In the genomic region with DNA sequence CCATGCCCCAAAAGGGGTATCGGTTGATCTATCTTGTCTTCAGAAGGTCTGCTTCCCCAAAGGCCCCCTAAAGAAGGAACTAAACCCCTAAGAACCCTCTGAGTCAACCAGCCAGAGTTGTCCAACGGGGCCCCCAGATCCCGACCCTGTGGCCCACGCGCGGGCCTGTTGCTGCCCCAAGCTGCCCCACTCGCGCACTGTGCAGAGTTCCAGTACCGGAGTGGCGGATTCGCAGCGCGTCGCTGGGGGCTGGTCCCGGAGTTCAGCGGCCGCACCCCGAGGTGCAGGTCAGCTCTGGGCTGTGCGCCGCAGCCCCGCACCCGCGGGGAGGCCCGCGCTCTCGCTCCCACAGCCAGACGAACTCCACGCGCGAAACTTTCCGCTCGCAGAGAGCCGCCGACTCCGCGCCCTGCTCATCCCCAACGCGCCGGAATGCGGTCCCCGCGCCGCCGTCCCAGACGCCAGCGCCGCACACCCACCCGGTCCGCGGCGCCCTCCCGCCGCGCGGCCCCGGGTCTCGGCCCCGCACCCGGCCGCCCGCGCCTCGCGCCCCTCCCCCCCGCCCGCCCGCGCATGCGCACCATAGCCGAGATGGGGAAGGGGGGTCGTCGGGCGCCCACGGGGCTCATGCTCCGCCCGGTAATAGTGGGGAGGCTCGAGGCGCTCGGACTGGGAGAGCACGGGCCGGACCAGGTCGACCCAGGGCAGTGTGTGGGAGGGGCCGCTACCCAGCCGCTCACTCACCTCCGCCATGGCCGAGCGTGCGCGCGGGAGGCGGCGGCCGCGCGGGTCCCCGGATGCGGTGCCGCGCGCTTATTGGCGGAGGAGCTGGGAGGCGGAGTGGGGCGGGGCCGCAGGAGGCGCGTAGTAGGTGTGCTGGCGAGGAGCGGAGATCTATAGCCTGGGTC, we compare ENCODE assay signal across 8 mouse cellular contexts. TPM values are rescaled to one million over a fixed set of nuclear protein-coding genes. Genes with fewer than 3 reads are reported as not detected.
DNase-seq lines count a peak whose midpoint lies in the region; ATAC-seq lines count a peak whose summit lies in the region.

A gene (minus strand): TSS at position 870 of the 908 bp plus-strand sequence.

- ATAC-seq in CD4-positive, CD25-positive, alpha-beta regulatory T cell, adult 4 months: peak; percentile 83
- peak; percentile 91 for ATAC-seq in forebrain, embryonic 12.5 days (ENCODE audit: low FRiP score)
- ATAC-seq in heart, embryonic 16.5 days (replicated peaks; ENCODE audit: extremely low read depth, insufficient read depth, low FRiP score): peak; percentile 76
- peak; percentile 81 for ATAC-seq in liver, embryonic 16.5 days (ENCODE audit: low read depth)
- peak; percentile 91 for ATAC-seq in neural tube, embryonic 13.5 days (ENCODE audit: low read depth)

- peaks cover 12% of the 10 kb centered on the region for H3K4me1 ChIP-seq in brown adipose tissue, adult 24 weeks (ENCODE audit: control insufficient read depth, insufficient read depth, insufficient read length, low read length)
- H3K4me1 ChIP-seq in forebrain, embryonic 12.5 days: peaks cover 29% of the 10 kb centered on the region
- H3K4me1 ChIP-seq in heart, embryonic 16.5 days (ENCODE audit: control insufficient read depth, insufficient read depth, low read length): peaks cover 7% of the 10 kb centered on the region
- peaks cover 7% of the 10 kb centered on the region for H3K4me1 ChIP-seq in liver, embryonic 16.5 days (ENCODE audit: control insufficient read depth, low read depth, low read length)
- H3K4me1 ChIP-seq in neural tube, embryonic 13.5 days (replicated peaks): peaks cover 30% of the 10 kb centered on the region

- no peak within 1 kb of the TSS for H3K27ac ChIP-seq in brown adipose tissue, adult 24 weeks (replicated peaks; ENCODE audit: low read depth, low read length)
- H3K27ac ChIP-seq in forebrain, embryonic 12.5 days: peak within 1 kb of the TSS; percentile 59; the same call in 1 of the 2 replicates
- H3K27ac ChIP-seq in heart, embryonic 16.5 days (ENCODE audit: low read length): peak within 1 kb of the TSS; percentile 35; the same call in 1 of the 2 replicates
- no peak within 1 kb of the TSS for H3K27ac ChIP-seq in liver, embryonic 16.5 days (ENCODE audit: low read length)
- H3K27ac ChIP-seq in neural tube, embryonic 13.5 days (replicated peaks): peak within 1 kb of the TSS; percentile 57; the same call in 1 of the 2 replicates

- H3K4me2 ChIP-seq in forebrain, embryonic 12.5 days: peak within 1 kb of the TSS; percentile 78
- H3K4me2 ChIP-seq in heart, embryonic 16.5 days (ENCODE audit: low read depth, low read length): peak within 1 kb of the TSS; percentile 87
- peak within 1 kb of the TSS; percentile 74 for H3K4me2 ChIP-seq in liver, embryonic 16.5 days (ENCODE audit: low read depth, low read length)
- H3K4me2 ChIP-seq in neural tube, embryonic 13.5 days: peak within 1 kb of the TSS; percentile 80

- under 1% methylated on average over 97 of the region's 108 CpGs for WGBS in forebrain, embryonic 12.5 days
- 2% methylated on average over 87 of the region's 108 CpGs for WGBS in heart, embryonic 16.5 days
- WGBS in liver, embryonic 16.5 days (ENCODE audit: insufficient replicate concordance): under 1% methylated on average over 74 of the region's 108 CpGs
- WGBS in neural tube, embryonic 13.5 days: under 1% methylated on average over 99 of the region's 108 CpGs

- peaks cover 10% of the 10 kb centered on the region for H3K36me3 ChIP-seq in forebrain, embryonic 12.5 days (replicated peaks)
- H3K36me3 ChIP-seq in heart, embryonic 16.5 days (ENCODE audit: control insufficient read depth, insufficient read depth): peaks cover 5% of the 10 kb centered on the region; the same call in 1 of the 2 replicates
- H3K36me3 ChIP-seq in liver, embryonic 16.5 days (ENCODE audit: control insufficient read depth, insufficient read depth): no peaks in the 10 kb centered on the region
- H3K36me3 ChIP-seq in neural tube, embryonic 13.5 days: peaks cover 8% of the 10 kb centered on the region

- peak within 1 kb of the TSS; percentile 98 for H3K9ac ChIP-seq in forebrain, embryonic 12.5 days
- H3K9ac ChIP-seq in heart, embryonic 16.5 days (ENCODE audit: low read length): peak within 1 kb of the TSS; percentile 94
- peak within 1 kb of the TSS; percentile 71 for H3K9ac ChIP-seq in liver, embryonic 16.5 days (ENCODE audit: low read depth, low read length)
- H3K9ac ChIP-seq in neural tube, embryonic 13.5 days: peak within 1 kb of the TSS; percentile 89

- peak within 1 kb of the TSS; percentile 95 for H3K4me3 ChIP-seq in brown adipose tissue, adult 24 weeks (ENCODE audit: insufficient read depth, low read depth, low read length)
- H3K4me3 ChIP-seq in forebrain, embryonic 12.5 days (replicated peaks): peak within 1 kb of the TSS; percentile 96
- H3K4me3 ChIP-seq in heart, embryonic 16.5 days (ENCODE audit: low read length): peak within 1 kb of the TSS; percentile 92
- peak within 1 kb of the TSS; percentile 71 for H3K4me3 ChIP-seq in liver, embryonic 16.5 days (ENCODE audit: low read depth, low read length)
- H3K4me3 ChIP-seq in neural tube, embryonic 13.5 days: peak within 1 kb of the TSS; percentile 89

- DNase-seq in kidney, postnatal 36 days: peak; percentile 71 to 87
- DNase-seq in telencephalon, adult 2 months (ENCODE audit: low read depth, low spot score): peak; percentile 39

- no peaks in the 10 kb centered on the region for H3K27me3 ChIP-seq in forebrain, embryonic 12.5 days
- H3K27me3 ChIP-seq in heart, embryonic 16.5 days (ENCODE audit: control insufficient read depth, insufficient read depth, low read length): no peaks in the 10 kb centered on the region
- no peaks in the 10 kb centered on the region for H3K27me3 ChIP-seq in liver, embryonic 16.5 days (ENCODE audit: control insufficient read depth, insufficient read depth, low read depth, low read length)
- no peaks in the 10 kb centered on the region for H3K27me3 ChIP-seq in neural tube, embryonic 13.5 days

- H3K9me3 ChIP-seq in forebrain, embryonic 12.5 days: no peaks in the 10 kb centered on the region
- no peaks in the 10 kb centered on the region for H3K9me3 ChIP-seq in heart, embryonic 16.5 days (replicated peaks; ENCODE audit: control insufficient read depth, low read length)
- no peaks in the 10 kb centered on the region for H3K9me3 ChIP-seq in liver, embryonic 16.5 days (replicated peaks; ENCODE audit: control insufficient read depth, low read length)
- no peaks in the 10 kb centered on the region for H3K9me3 ChIP-seq in neural tube, embryonic 13.5 days

RNA-seq across cellular contexts. Expression of the gene that starts here (rescaled TPM):
- polyA plus RNA-seq in CD4-positive, CD25-positive, alpha-beta regulatory T cell, adult 4 months (2017; shearing (Covaris generic)): 10 to 100 TPM; 14.4 to 15.1 TPM
- polyA plus RNA-seq in brown adipose tissue, adult 24 weeks (2012; ENCODE audit: insufficient read depth, insufficient read length, missing spikeins): 6.1 and 8.5 TPM in 2 replicates
- polyA plus RNA-seq in forebrain, embryonic 12.5 days (2016; fragmentation: Nextera tagmentation; extraction: Ambion mirVana): 69.0 and 70.6 TPM in 2 replicates
- 26.5 and 28.1 TPM in 2 replicates for polyA plus RNA-seq in heart, embryonic 16.5 days (2015; fragmentation: Nextera tagmentation; extraction: Ambion mirVana)
- polyA plus RNA-seq in liver, embryonic 16.5 days (2015; fragmentation: Nextera tagmentation; extraction: Ambion mirVana): 10.6 and 11.6 TPM in 2 replicates
- polyA plus RNA-seq in neural tube, embryonic 13.5 days (2015; fragmentation: Nextera tagmentation; extraction: Ambion mirVana): 58.8 and 59.5 TPM in 2 replicates

Comparison
In these comparisons a context has a peak if more than half of its experiments do, and no peak if none do; other contexts are left out.
1. H3K27ac ChIP-seq: peak in forebrain, embryonic 12.5 days (single experiment), heart, embryonic 16.5 days (single experiment) and neural tube, embryonic 13.5 days (single experiment); none in brown adipose tissue, adult 24 weeks (single experiment) and liver, embryonic 16.5 days (single experiment).
2. Peak in every context shown above with its lines, with median percentiles within 50 percentile points of each other: ATAC-seq, H3K4me3 ChIP-seq, H3K4me2 ChIP-seq and H3K9ac ChIP-seq.